Mouse (Mus musculus) mouse embryonic stem cell (cell line): ENCODE results near the gene 4930402H24Rik.

Source experiments
- in situ Hi-C, 2 experiments: fragments of 300-500 bp; cut with MboI; formaldehyde crosslinking; loops; 1 replicate in 1 of 2; 3 replicates in 1 of 2; pipeline ENCODE4 v1.14.3; 2019 to 2020; ENCODE audit warnings: low sequenced_read_pairs in 2 of 2, low pct_unique_long_range_greater_than_20kb in 1 of 2, mixed read lengths in 1 of 2; ENCODE audit not compliant: unreplicated experiment in 1 of 2

The 4930402H24Rik gene

DNA sequence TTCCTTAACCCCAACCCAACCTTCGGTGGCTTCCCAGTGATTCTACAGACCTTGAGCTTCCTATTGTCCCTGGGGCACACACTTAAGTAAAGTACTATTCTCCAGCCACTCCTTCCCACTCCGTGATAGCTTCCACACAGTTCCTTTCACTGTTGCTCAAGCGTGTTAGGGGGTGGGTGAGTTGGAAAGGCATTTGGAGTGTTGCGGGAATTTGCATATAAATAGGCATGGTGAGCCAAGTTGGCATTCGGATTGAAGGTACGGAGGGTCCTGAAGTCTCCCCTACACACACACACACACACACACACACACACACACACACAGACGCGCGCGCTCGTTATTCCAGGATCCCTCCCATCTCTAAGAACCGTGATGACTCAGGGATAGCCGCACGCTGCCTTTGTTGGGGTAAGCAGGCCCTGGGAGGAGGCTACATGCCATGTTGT lies 208.4 kb downstream of the 4930402H24Rik start:
- in situ Hi-C loops: no loop called here

- in situ Hi-C loops: no loop called here
Measured at GRCm38 (mm10) chr2:130697153-130697810, 208.9 kb downstream of the 4930402H24Rik start, which contains the start of gene Slc4a11. Gene Slc4a11 (minus strand): TSS chr2:130697519.

GRCm38 (mm10) chr2:130696700-130697152 lies 209.5 kb downstream of the 4930402H24Rik start:
- in situ Hi-C loops: no loop called here

GRCm38 (mm10) chr2:130693563-130693962 lies 212.6 kb downstream of the 4930402H24Rik start:
- in situ Hi-C loops: no loop called here

DNA sequence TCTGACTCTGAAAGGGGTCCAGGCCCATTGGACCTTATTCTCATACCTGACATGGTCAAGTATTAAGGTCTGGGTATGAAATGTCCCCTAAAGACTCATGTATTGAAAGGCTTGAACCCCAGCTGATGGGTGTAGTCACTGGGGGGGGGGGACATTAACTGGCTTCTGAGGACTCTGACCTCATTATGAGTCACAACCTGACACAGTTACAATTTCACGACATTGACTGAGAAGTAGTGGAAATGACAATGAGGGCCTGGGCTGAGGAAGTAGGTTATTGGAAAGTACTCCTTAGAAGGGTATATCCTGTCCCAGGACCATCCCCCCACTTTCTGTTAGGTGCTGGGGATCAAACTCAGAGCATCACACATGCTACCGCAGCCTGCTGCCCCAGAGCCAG lies 217.2 kb downstream of the 4930402H24Rik start:
- in situ Hi-C loops: no loop called here

GRCm38 (mm10) chr2:130685426-130685825 lies 220.8 kb downstream of the 4930402H24Rik start:
- in situ Hi-C loops: no loop called here

GRCm38 (mm10) chr2:130681531-130681930 lies 224.7 kb downstream of the 4930402H24Rik start:
- in situ Hi-C loops: no loop called here

DNA sequence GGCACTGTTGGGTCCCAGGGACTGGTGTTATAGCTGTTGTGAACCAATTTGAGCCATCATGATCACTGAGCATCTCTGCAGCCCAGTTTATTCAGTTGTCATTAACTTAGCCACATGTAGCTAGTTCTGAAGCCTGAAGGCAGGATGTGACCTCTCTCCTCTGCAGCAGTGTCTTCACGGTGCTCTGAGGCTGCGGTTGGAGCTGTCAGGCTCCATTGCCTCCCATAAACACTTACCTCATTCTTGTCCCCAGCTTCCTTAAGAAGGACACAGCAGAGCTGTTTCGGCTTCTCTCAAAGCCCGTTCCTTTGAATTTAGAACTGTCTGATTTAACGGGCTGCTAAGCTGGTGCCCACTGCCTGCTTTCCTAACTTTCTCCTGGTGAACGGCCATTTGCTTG lies 226.3 kb downstream of the 4930402H24Rik start:
- in situ Hi-C loops: no loop called here

DNA sequence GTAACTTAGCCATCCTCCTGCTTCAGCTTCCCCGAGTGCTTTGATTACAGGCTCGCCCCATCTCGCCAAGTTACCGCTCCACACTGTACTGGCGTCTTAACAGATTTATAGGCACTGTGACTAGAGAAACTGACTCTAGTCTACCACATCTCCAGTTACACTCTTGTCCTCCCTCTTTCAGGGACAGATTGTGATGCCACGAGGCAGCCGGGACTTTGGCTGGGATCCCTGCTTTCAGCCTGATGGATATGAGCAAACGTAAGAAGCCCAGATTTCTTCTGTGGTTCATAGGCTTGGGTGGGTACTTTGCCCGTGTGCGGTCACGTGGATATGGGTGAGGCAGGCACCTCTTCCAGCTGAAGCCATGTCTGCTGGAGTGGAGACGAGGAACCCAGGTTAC lies 227.1 kb downstream of the 4930402H24Rik start:
- in situ Hi-C loops: no loop called here

DNA sequence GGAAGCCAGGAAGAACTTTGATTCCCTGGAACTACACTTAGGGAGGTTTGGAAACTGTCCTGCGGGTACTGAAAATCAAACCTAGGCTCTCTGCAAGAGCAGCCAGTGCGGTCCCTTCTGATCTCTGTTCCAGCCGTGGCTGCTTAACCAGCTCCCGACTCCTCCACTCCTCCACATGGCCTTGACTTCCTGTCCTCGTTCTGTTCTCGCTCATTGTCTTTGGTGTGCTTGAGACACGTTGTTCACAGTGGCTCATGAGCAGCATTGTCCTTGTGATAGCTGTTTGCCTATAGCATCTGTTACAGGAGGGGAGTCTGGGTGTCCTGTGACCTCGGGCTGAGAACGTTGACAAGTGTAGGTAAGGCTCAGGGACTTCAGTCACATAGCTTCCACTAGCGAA lies 229.0 kb downstream of the 4930402H24Rik start:
- in situ Hi-C loops: no loop called here

GRCm38 (mm10) chr2:130667559-130667958 lies 238.6 kb downstream of the 4930402H24Rik start, which contains the start of gene Itpa:
Gene Itpa (plus strand): TSS chr2:130667610.
- in situ Hi-C loops: no loop called here

- in situ Hi-C loops: no loop called here
Measured at GRCm38 (mm10) chr2:130664102-130664701, 242.0 kb downstream of the 4930402H24Rik start, which contains the start of gene Ddrgk1. Gene Ddrgk1 (minus strand): TSS chr2:130664659.

- in situ Hi-C loops: no loop called here
Measured at GRCm38 (mm10) chr2:130663342-130663741, 242.9 kb downstream of the 4930402H24Rik start.

DNA sequence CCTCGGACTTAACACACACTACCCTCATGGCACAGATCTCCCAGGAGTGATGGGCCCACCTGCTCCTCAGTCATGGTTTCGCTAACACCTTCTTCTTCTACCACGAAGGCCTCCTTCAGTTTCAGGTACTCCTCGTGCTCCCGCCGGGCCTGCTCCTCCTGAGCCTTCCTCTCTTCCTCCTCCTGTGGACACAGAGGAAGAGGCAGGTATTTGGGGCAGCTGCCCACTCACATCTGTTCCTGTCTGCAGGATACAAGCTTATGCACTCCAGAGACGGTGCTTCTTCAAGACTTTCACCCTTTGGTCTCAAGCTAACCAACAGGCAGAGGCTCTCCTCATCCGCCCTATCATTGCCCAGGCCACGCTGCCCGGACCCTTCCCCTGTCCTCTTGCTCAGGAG lies 247.7 kb downstream of the 4930402H24Rik start:
- in situ Hi-C loops: no loop called here

- in situ Hi-C loops: no loop called here
Measured at GRCm38 (mm10) chr2:130657541-130657940, 248.7 kb downstream of the 4930402H24Rik start.

- in situ Hi-C loops: no loop called here
Measured at GRCm38 (mm10) chr2:130656536-130656935, 249.7 kb downstream of the 4930402H24Rik start.
